Mouse (Mus musculus): ENCODE results near the gene Ppp2r5e. TPM values are rescaled to one million over a fixed set of nuclear protein-coding genes. Genes with fewer than 3 reads are reported as not detected.
"Not testable (repeated sequence)": the region's sequence is repeated elsewhere in the genome, so short reads cannot be mapped to it uniquely, and the experiment has no call there.

Gene Ppp2r5e
- polyA plus RNA-seq, 1 experiment, result 17.3 TPM

DNA sequence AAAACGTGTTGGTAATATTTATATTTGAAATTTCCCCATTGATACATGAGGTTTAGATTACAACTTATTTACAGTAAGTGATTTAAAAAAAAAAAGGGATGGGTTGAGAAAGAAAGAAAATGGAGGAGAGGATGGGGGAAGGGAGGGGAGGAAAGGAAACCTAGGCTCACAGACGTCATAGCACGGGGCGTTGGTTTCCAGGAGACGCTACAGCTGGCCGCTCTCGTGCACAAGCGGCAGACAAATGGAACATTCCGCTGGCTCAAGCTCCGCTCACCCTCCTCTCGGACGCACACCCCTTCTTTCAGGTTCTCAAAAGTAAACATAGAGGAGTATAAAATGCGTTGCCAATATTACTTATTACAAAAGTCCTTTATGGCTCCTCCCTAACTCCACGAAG is 146.0 kb downstream of the Ppp2r5e start:
- Histone ChIP-seq H3K4me3 (ENCODE audit: insufficient read depth, low read depth, low read length) (no peak overlapping the region), H3K27me3 (replicated peaks; ENCODE audit: control insufficient read depth, insufficient read depth, low read length) (no peaks in the 10 kb centered on the region), H3K27ac (ENCODE audit: insufficient read depth, low read depth, low read length) (peak overlapping the region; percentile 42; the same call in 1 of the 2 replicates), H3K36me3 (ENCODE audit: control insufficient read depth, insufficient read depth, low read length) (peaks cover 1% of the 10 kb centered on the region; the same call in 1 of the 2 replicates), H3K4me1 (ENCODE audit: control insufficient read depth, insufficient read depth, low read length) (peaks cover 8% of the 10 kb centered on the region; the same call in 1 of the 2 replicates)
- 45% methylated on average over 14 of the region's 14 CpGs for WGBS
- DNase-seq, result no peak
- TF ChIP-seq POLR2A (IDR thresholded peaks at IDR 0.05; ENCODE audit: low read depth, low read length) (no peak), CTCF (conservative IDR thresholded peaks at IDR 0.05; ENCODE audit: insufficient read depth, insufficient read length, low read depth, low read length) (no peak)

DNA sequence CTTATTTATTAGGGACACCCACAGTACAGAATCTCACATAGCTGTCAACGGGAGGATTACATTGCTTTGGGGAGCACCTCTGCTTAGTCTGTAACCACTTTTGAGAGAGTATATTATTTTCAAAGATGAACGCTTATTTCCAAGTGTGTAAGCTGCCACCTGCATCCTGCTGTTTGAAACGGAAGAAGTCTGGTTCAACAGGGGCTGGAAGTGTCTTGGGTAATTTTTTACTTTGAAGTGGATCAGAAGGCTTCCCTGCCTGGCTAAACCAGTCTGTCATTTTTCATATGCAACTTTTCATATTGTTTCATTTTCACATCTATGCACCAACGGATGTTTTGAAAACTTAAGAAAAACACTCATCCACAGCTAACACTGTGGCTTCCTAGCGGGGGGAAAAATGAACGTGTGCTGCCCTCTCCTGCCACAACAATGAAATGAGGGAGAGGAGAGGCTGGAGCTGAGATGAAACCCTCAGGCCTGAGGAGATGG is 146.5 kb downstream of the Ppp2r5e start:
- 47% methylated on average over 6 of the region's 6 CpGs for WGBS
- DNase-seq, result no peak
- peaks cover 8% of the 10 kb centered on the region; the same call in 1 of the 2 replicates for H3K4me1 ChIP-seq (ENCODE audit: control insufficient read depth, insufficient read depth, low read length)
- H3K27me3 ChIP-seq (replicated peaks; ENCODE audit: control insufficient read depth, insufficient read depth, low read length), result no peaks in the 10 kb centered on the region
- H3K27ac ChIP-seq (ENCODE audit: insufficient read depth, low read depth, low read length), result peak overlapping the region; percentile 42; the same call in 1 of the 2 replicates
- TF ChIP-seq CTCF (conservative IDR thresholded peaks at IDR 0.05; ENCODE audit: insufficient read depth, insufficient read length, low read depth, low read length) (peak; percentile 48), POLR2A (IDR thresholded peaks at IDR 0.05; ENCODE audit: low read depth, low read length) (no peak)
- H3K4me3 ChIP-seq (ENCODE audit: insufficient read depth, low read depth, low read length), result no peak overlapping the region
- peaks cover 1% of the 10 kb centered on the region; the same call in 1 of the 2 replicates for H3K36me3 ChIP-seq (ENCODE audit: control insufficient read depth, insufficient read depth, low read length)

DNA sequence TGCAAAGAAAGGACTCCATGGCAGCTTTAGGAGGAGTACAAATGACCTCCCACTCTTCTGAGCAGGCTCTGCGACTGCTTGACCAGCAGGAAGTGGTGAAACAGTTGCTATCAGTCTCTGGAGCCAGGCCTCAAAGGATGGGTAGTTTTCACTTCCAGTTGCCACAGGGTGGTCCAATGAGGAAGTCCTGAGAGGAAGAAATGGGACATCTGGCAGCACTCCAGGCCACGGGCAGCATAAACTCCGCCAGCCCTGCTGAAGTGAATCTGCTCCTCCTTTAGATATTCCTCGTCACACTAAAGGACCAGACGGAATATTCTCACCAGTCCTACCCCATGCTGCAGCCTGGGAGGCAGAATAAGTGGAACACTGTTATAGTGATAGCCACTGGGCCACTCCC is 147.1 kb downstream of the Ppp2r5e start:
- peak; percentile 60 for DNase-seq
- 68% methylated on average over 5 of the region's 5 CpGs for WGBS
- TF ChIP-seq CTCF (conservative IDR thresholded peaks at IDR 0.05; ENCODE audit: insufficient read depth, insufficient read length, low read depth, low read length) (no peak), POLR2A (IDR thresholded peaks at IDR 0.05; ENCODE audit: low read depth, low read length) (no peak)
- Histone ChIP-seq H3K36me3 (ENCODE audit: control insufficient read depth, insufficient read depth, low read length) (peaks cover 1% of the 10 kb centered on the region; the same call in 1 of the 2 replicates), H3K4me1 (ENCODE audit: control insufficient read depth, insufficient read depth, low read length) (peaks cover 8% of the 10 kb centered on the region; the same call in 1 of the 2 replicates), H3K27me3 (replicated peaks; ENCODE audit: control insufficient read depth, insufficient read depth, low read length) (no peaks in the 10 kb centered on the region), H3K4me3 (ENCODE audit: insufficient read depth, low read depth, low read length) (no peak overlapping the region), H3K27ac (ENCODE audit: insufficient read depth, low read depth, low read length) (no peak overlapping the region)

DNA sequence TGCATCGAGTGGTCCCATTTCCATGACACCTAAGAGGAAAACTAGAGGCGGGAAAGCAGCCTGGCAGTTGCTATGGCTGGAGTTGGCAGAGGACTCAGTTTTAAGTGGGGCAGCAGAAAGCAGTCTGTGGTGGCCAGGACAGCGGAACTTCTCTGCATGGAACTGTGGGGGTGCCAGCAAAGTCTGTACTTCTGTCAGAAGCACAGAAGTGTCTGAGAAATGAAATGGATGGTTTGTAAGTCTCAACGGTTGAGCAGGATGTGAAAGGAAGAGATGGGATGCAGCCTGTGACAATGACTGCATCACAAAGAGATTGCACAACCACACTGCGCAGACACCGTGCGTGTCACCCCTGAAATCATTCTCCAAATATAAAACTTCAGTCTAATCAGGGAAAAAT is 149.8 kb downstream of the Ppp2r5e start:
- DNase-seq, result no peak
- TF ChIP-seq POLR2A (IDR thresholded peaks at IDR 0.05; ENCODE audit: low read depth, low read length) (no peak), CTCF (conservative IDR thresholded peaks at IDR 0.05; ENCODE audit: insufficient read depth, insufficient read length, low read depth, low read length) (no peak)

DNA sequence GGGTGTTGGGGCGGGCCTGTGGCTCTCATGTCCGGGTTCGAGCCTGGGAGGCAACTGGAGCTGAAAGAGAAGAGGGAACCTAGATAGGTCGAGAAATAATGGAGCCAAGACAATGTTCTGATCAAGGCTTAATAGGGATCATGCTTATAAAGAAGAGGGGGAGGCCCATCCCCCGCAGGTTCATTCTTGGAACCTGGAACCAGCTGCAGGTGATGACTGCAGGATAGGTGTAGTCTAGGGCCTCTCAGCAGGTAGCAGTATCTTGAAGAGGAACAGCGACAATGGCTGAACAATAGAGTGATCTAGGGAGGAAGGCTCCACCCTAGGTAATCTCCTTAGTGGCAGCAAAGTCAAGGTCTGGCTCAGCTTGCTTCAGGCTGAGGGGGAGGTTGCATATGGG is 163.6 kb downstream of the Ppp2r5e start:
- 86% methylated on average over 6 of the region's 6 CpGs for WGBS
- H3K27me3 ChIP-seq (replicated peaks; ENCODE audit: control insufficient read depth, insufficient read depth, low read length); H3K4me1 ChIP-seq (ENCODE audit: control insufficient read depth, insufficient read depth, low read length); DNase-seq; H3K36me3 ChIP-seq (ENCODE audit: control insufficient read depth, insufficient read depth, low read length); H3K4me3 ChIP-seq (ENCODE audit: insufficient read depth, low read depth, low read length); H3K27ac ChIP-seq (ENCODE audit: insufficient read depth, low read depth, low read length): not testable (repeated sequence)

More for the DNA sequence above, 149.8 kb downstream of the Ppp2r5e start:
- H3K27me3 ChIP-seq (replicated peaks; ENCODE audit: control insufficient read depth, insufficient read depth, low read length), result no peaks in the 10 kb centered on the region
- WGBS, result 88% methylated on average over 7 of the region's 7 CpGs
- no peak overlapping the region for H3K27ac ChIP-seq (ENCODE audit: insufficient read depth, low read depth, low read length)
- H3K4me1 ChIP-seq (ENCODE audit: control insufficient read depth, insufficient read depth, low read length), result peaks cover 8% of the 10 kb centered on the region; the same call in 1 of the 2 replicates
- no peak overlapping the region for H3K4me3 ChIP-seq (ENCODE audit: insufficient read depth, low read depth, low read length)
- H3K36me3 ChIP-seq (ENCODE audit: control insufficient read depth, insufficient read depth, low read length), result no peaks in the 10 kb centered on the region

DNA sequence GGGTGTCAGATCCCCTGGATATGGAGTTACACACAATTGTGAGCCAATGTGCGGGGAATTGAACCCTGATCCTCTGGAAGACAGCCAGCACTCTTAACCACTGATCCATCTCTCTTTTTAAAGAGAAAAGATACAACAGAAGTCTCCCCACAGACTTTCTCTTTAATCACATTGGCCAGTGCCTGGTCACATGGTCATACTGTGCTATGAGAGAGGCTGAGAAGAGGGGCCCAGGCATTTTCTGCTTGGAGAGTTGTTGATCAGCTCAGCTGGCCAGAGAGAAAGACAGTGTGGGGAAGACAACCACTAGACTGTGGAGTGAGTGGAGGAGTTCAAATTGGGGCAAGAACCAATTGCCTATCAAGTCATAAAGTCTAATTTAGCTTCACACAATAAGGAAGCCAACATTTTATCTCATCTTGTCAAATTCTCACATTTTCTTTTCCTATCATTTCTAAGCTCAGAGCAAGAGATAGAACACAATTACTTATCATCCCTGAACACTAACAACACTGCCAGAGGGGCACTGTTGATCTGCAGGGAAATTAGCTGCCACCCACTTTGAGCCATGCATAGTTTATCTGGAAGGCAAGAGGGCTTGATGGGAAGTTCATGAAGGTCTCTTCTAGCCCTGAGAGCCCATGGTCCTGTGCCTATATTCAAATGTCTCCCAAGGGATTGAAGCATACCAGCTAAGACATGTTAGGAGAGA is 166.2 kb downstream of the Ppp2r5e start:
- no peak for DNase-seq
- Histone ChIP-seq H3K4me3 (ENCODE audit: insufficient read depth, low read depth, low read length) (no peak overlapping the region), H3K27ac (ENCODE audit: insufficient read depth, low read depth, low read length) (no peak overlapping the region), H3K4me1 (ENCODE audit: control insufficient read depth, insufficient read depth, low read length) (no peaks in the 10 kb centered on the region), H3K27me3 (replicated peaks; ENCODE audit: control insufficient read depth, insufficient read depth, low read length) (no peaks in the 10 kb centered on the region), H3K36me3 (ENCODE audit: control insufficient read depth, insufficient read depth, low read length) (no peaks in the 10 kb centered on the region)
- TF ChIP-seq CTCF (conservative IDR thresholded peaks at IDR 0.05; ENCODE audit: insufficient read depth, insufficient read length, low read depth, low read length), result no peak
- no peak for TF ChIP-seq POLR2A (IDR thresholded peaks at IDR 0.05; ENCODE audit: low read depth, low read length)
- 70% methylated on average over 1 of the region's 1 CpGs for WGBS

DNA sequence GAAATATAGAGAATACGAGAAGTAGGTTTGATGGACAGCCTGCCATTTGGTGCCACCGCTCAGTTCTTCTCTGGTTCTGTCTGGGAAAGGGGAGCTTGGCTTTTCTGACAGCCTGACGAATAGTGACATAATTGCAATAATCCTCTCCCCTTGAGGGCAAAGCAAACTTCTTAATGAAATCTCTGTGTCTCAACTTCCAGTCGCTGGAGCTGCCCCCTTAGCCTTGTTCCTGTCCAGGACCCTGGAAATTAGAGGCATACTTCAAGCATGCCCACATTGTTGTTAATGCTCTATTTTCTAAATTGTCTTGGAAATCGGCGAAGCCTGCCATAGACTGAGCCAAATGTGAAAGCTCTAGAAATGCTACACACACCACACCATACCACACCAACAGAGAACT is 167.3 kb downstream of the Ppp2r5e start:
- DNase-seq, result no peak
- H3K27ac ChIP-seq (ENCODE audit: insufficient read depth, low read depth, low read length), result no peak overlapping the region
- WGBS, result 90% methylated on average over 6 of the region's 6 CpGs
- H3K36me3 ChIP-seq (ENCODE audit: control insufficient read depth, insufficient read depth, low read length), result no peaks in the 10 kb centered on the region
- no peaks in the 10 kb centered on the region for H3K4me1 ChIP-seq (ENCODE audit: control insufficient read depth, insufficient read depth, low read length)
- H3K27me3 ChIP-seq (replicated peaks; ENCODE audit: control insufficient read depth, insufficient read depth, low read length), result no peaks in the 10 kb centered on the region
- TF ChIP-seq CTCF (conservative IDR thresholded peaks at IDR 0.05; ENCODE audit: insufficient read depth, insufficient read length, low read depth, low read length) (no peak), POLR2A (IDR thresholded peaks at IDR 0.05; ENCODE audit: low read depth, low read length) (no peak)
- no peak overlapping the region for H3K4me3 ChIP-seq (ENCODE audit: insufficient read depth, low read depth, low read length)

Measured in kidney, adult 2 months (tissue).